Mouse (Mus musculus): ENCODE measurements around the gene Rec114.

Rec114 gene

DNA sequence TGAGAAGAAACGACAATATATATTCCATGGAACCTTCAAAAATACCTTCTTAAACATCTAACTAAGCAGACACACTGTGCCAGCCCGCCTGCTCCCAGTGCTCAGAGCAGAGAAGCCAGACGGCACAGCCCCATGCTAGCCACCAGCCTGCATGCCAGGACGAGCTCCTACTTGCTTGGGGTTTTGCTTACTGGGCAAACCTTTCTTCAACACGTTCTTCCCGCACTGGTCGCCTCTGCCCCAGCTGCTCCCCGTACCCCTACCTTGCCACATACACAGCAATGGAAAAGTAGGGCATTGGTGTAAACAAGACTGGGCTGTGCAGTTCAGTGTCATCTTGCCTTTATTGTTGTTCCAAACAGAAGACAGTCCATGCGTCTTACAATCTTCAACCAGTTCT, 78.3 kb downstream of the Rec114 start:
- DNase-seq (ENCODE audit: low read depth, low spot score), result no peak

DNA sequence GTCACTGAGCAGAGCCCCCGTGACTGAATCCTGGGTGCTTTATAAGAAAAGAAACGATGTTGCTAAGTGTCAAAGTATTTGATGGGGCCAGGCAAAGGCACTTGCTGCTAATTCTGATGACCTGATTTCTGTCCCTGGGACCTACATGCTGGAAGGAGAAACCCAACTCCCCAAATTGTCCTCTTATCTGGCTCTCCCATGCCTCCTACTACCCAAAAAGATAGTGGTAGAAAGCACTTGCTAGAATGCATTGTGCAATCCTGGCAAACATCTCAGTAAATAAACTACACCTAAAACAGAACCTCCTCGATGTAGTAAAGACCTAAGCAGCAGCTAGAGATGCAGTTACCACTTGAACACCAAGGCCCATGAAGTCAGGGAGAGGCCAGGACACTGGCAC, 81.0 kb downstream of the Rec114 start:
- no peak for DNase-seq (ENCODE audit: low read depth, low spot score)

DNA sequence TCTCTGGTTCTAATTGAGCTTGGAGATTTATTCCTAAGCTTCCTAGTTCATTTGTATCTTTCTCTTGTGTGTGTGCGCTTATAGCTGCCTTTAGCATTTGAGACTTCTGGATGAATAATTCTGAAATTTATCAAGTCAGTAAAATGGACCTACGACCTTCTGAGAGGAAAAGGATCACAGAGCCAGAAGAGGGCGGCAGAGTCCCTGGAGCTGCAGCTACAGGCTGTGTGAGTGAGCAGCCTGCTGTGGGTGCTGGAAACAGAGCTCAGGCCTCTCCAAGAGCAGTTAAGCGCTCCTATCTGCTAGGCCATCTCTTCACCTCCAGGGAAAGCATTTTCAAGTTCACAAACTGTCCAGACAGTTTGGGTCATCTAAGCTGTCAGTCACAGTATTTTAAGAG, 81.8 kb downstream of the Rec114 start:
- DNase-seq (ENCODE audit: low read depth, low spot score), result peak; percentile 44

DNA sequence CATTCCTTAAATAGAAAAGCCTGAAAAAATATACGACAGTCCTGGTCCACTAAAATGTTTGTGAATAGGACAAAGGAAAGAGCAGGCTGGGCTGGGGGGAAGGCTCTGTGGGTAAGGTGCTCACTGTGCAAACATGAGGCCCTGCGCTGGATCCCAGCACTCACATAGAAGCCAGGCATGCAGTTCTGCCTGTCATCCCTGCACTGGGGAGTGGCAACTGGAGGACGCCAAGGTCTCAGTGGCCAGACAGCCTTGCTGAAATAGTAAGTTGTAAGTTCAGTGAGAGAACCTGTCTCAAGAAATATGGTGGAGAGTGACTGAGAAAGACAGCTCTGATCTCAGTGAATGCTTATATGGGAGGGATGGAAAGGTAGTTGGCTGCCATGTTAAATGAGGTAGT, 83.1 kb downstream of the Rec114 start:
- DNase-seq (ENCODE audit: low read depth, low spot score), result no peak

DNA sequence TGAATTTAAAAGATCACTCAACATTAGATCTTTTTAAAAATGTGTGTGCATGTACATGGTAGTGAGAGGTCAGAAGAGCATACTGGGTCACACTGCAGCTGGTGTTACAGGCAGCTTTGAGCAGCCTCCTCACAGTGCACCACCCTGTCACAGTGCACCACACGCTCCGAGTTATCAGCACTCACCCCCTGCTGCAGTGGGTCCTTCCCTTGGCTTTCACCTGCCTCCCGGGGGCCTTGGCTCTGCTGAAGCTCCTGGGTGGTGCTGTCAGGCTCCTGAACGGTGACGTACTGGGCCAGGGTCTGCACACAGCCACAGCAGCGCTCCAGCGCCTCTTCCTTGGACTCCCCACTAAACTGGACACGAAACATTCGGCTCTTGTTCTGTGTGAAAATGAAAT, 83.8 kb downstream of the Rec114 start:
- no peak for DNase-seq (ENCODE audit: low read depth, low spot score)

DNA sequence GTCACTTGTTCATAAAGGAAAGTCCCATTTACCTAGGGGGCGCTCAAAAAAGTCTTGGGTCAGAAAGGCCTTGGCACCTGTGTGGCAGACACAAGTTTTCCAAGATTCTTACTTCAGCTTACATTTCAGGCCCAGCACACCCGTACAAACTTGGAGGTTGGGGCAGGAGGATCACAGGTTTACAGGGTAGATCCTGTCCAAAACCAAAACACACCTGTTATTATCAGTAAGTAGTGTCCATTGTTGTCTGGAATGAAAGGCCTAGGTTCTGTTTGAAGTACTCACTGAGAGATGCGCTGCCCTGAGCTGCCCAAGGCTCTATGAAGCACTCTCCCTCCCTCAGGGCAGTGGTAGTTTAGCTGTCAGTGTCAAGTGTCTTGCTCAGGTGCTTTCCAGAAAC, 84.4 kb downstream of the Rec114 start:
- DNase-seq (ENCODE audit: low read depth, low spot score), result no peak

DNA sequence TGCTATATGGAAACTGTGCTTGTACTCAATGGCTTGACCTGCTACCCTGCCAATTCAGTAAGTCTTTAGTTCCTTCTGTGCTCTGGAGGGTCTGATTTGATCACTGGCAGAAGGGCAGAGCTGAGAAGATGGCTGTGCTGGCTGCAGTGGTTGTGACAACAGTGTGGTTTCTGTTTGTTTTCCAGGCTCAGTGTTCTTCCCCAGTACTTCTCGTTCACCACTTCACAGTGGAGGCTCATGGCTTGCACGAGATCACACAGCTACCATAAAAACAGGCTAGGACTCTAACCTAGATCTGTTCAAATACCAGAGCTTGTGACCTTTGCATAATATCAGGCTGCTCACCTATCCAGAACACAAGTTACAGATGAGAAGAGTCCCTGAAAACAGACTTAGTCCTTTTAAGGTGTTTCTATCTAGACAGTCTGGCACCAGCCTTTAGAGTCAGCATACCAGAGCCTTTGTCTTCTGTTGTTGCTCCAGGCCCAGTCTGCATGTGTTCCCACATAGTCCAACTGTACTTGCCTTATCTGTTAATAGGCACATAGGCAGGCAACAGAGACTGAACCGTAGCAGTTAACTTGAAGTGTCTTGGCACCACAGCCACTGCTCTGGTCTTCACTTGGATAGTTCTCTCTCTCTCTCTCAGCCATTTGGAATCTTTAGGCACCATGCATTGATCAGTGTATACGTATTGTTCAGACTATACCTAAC, 85.0 kb downstream of the Rec114 start:
- no peak for DNase-seq (ENCODE audit: low read depth, low spot score)

DNA sequence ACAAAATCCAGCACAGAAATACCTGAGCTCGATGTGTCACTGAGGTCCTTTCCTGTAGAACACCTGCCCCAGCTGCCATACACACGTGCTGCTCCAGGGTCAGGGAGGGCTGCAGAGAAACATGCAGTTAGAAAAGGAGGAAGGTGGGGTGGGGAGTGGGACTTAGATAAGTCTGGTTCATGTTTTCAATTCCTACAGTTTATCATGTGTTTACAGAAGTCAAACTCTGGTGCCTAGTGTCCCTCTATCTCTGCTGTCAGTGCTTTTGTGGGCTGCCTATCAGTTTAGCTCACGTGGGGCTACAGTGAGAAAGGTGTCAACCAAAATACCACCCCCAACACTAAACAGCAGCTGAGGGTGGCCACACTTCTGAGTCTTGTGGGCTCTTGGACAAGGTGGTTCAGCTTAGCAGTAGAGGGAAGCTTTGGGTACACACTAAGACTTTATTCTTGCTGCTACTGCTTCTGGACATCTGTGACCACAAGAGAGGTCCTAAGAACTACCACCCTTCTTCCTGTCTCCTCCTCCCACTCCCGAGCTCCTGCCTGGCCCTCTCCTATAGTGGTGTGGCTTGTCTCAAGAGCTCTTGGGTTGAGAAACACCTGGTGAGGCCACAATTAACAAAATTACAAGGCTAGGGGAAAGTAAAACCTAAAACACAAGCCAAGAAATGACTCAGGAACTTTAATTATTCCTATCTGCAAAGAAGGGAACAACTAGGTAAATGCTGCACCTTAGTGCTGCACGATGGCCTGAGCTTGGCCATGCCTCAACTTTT, 85.8 kb downstream of the Rec114 start:
- DNase-seq (ENCODE audit: low read depth, low spot score), result no peak

DNA sequence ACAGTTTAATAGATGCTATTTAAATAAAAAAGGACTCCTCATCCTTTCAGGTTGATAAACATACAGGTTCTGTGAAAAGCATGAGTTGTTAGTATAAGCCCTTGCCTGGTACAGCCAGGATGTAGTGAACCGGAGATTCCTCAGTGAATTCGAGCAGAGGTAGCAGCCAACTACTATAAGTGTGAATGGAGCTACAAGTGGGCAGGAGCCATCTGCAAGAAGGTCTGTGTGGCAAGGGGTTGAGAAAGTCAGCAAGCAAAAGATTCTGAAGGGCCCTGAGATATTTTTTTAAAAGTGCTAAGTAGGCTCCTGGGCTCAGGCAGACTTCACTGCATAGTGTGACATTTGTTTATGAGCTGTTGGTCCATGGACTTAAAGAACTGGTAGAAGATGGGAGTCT, 86.9 kb downstream of the Rec114 start:
- DNase-seq (ENCODE audit: low read depth, low spot score), result no peak

DNA sequence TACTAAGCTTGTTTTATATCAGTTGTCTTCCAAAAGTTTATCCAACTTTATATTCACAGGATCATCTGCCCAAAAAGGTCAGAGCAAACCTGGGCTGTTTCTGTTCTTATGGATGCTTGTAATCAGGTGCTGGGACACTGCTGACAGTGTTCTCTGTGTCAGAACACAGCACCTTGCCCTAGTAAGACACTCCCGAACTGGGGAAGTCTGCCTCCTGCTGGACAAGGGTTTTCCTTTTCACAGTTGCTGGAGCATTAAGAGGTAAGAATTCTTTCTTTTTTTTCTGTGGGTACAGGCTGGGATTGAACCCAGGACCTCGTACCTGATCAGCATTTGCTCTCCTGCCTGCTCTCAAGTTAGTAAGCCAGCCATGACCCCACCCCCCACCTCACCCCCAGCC, 87.4 kb downstream of the Rec114 start:
- peak; percentile 49 for DNase-seq (ENCODE audit: low read depth, low spot score)

DNA sequence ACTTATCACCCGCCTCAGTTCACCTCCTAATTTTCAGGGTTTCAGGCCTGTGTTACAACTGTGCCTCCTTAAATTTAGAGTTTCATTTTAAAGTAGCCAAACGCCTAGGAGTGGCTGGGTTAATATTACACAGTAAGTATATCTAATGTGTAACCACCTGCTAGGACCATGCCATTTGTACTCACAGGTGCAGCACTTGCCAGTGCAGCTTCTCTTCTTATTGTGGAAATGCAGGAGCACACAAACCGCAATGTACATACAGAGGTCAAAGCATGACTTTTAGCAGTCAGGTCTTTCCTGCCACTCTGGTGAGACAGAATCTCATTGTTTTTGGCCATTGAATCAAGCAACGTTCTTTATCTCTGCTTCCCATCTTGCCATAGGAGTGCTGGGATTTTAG, 89.3 kb downstream of the Rec114 start:
- DNase-seq (ENCODE audit: low read depth, low spot score), result no peak

DNA sequence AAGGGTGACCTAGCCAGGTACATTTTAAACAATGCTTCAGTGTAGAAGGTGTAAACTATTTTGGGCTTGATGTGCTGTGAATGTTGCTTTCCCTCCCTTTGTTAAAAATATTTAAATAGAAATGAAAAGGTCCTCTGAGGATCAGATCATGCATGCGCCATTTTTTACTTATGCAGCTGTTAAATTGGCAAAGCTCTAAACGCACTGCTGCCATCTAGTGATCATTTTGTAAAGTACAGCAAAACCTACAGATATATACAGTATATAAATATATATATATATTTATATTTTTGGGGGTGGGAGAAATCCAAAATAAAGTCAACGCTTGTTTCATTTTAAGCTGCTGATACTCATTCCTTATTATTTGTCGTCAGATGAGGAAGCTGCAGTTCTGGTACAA, 91.8 kb downstream of the Rec114 start:
- DNase-seq (ENCODE audit: low read depth, low spot score), result peak; percentile 61

DNA sequence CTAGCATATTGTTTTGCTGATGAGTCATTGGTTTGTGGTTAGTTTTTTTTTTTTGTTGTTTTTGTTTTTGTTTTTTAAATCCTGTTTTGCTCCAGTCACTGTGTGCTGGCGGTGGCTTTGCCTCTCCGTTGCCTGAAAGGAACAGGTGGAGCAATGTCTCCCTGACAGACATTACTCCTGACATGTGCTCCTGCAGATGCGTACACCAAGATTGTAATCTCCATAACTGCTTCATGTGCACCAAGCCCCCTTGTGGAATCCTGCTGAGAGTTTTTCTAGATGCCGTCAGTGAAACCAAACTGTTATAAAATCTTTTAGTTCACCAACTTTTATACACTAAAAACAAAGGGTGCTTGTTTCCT, 94.5 kb downstream of the Rec114 start:
- peak; percentile 15 for DNase-seq (ENCODE audit: low read depth, low spot score)

DNA sequence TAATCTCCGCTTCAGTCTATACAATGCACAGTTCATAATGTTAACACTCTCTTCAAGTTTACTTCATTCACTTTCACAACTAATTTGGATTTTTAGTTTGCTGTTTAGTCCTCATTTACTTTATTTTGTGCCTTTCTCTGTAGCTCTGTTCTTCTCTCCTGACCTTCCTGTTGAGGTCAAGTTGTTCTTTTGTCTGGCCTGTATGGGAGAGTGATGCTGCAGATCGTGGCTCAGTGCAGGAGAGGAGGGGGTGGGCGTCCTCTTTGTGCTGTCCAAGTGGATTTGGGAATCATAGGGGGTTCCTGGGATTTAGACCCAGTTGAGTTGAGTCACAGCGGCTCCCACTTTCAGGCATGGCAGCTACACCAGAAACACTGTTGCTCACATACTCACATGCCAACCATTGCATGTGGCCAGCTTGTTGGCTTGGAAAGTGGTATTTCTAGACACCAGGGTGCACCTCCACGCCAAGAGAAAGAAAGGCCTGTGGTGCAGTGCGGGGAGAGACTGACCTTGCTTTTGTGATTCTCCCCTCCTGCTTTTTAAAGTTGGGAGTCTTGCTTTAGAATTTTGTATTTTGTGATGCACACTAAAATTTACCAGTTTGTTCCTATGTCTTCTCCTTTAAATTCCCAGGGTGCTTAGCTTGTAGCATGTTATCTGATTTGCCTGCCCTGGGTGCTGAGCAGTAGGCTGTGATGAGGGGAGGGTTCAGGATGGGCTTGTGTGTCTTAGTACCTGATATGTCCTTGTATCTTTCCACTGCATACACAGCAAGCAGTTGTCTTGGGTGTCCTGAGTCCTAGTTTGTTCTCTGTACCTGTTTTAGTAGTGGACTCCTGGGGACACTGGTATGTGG, 95.1 kb downstream of the Rec114 start:
- DNase-seq (ENCODE audit: low read depth, low spot score), result peak; percentile 71

DNA sequence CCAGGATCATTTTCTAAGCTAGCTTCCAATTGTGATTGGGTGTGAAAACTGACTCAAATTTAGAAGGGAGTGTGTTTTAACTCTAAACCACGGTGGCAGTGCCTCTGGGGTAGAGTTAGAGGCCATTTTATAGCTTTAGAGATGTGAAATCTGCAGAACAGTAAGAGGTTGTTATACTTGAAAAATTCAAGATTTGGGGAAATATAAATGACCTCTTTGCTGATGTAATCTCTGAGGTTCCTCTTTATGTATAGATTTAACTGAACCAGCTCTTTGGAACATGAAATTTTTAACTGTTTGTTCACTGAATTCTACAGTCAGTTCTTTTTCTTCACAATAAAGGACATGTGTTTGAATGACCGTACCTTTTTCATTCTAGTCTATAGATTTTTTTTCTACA, 113.3 kb downstream of the Rec114 start:
- no peak for DNase-seq (ENCODE audit: low read depth, low spot score)

DNA sequence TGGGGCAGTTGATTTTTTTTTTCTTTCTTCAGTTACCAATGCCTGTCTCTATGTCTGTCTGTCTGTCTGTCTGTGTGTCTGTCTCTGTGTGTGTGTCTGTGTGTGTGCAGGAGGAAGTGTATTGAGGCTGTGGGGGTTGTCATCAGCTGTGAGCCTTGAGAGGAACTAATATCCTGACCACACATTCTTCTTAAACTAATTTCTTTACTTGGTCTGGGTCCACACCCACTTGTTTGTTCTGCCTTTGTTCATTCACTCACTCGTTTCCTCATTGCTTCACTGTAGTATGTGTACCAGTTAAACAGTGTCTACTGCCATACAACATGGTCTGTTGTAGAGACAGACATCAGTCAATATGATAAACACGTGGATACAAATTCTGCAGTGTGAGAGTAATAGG, 116.6 kb downstream of the Rec114 start:
- no peak for DNase-seq (ENCODE audit: low read depth, low spot score)

DNA sequence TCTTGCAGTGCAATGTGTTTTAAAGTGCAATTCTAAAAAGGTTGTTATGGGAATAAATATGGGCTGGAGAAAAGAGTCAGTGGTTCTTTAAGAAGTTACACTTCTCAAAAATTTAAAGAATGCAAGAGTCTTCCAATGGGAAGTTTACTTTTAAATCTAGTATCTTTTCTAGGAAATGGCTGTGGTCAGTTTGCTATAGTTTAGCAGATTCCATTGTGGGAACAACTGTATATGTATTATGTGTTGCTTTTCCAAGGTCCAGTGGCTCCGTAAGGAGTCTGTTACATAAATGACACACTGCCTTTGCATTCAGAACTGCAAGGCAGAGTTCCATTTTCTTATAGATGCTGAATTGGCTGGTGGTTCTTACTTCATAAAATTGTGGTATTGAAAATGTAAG, 120.8 kb downstream of the Rec114 start:
- DNase-seq (ENCODE audit: low read depth, low spot score), result no peak

DNA sequence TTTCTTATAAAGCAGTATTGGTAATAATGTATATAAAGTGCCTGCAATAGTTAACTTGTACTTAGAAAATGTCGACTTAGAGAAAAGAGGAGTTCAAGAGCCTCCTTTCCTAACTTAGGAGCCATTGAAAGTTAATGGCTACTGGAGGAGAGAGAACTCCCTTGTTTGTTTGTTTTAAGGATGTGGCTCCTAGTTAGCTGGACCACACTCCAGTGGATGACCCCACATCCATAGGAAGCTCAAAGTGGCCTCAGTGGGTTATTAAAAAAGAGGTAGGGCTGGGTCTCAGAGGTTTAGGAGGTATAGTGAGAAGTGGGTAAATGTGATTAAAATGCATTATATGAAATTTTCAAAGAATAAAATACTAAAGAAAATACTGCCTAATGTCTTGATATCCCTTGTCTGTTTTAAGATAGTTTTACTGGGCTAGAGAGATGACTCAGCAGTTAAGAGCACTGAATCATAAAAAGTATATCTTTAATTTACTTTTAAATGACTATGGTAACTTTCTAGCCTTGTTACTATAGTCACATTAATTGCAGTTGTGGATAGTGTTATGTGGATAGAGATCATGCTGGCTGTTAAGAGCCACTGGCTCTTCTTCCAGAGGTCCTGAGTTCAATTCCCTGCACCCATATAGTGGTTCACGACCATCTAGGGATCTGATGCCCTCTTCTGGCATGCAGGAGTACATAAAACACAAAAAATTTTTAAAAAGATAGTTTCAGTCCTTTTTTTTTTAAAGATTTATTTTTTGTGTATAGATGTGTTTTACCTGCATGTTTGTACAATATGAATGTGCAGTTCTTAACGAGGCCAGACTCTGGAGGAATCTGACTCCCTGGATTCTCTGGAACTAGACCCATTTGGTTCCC, 128.5 kb downstream of the Rec114 start:
- DNase-seq (ENCODE audit: low read depth, low spot score), result no peak

DNA sequence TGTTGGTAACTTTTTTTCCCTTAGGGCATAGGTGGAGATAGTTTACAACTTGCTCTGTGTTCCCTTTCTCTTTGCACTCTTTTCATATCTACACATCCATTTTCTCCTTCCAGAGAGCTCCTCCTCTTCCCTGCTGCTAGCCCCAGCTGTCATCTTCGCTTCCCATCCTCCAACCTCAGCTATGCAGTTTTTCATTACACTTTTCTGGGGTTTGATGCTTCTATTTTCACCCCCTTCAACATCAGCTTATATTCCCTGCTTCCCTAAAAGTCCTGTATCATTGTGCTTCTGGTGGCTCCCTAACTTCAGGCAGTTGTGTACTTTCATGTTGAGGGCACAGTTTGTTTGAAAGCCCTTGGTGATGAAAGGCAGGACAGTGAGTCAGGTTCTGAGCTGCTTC, 130.0 kb downstream of the Rec114 start:
- DNase-seq (ENCODE audit: low read depth, low spot score), result no peak
